Mouse (Mus musculus): ENCODE results near the gene Rcn2.

The Rcn2 gene

DNA sequence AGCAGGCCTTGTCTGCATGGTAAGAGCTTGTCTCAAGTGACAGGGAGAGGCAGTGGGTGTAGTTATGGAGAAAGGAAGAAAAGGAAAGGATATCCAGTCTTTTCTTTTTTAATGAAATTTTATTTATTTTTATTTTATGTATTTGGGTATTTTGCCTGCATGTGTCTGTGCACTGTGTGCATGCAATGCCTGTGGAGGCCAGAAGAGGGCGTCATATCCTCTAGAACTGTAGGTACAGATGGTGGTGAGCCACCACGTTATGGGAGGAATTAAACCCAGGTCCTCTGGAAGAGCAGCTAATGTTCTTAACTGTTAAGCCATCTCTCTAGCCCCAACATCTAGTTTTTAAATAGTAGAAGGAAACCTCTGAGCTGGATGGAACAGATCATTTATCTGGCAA lies 50.5 kb downstream of the Rcn2 start:
- no peak for DNase-seq (ENCODE audit: low read depth, low spot score)

DNA sequence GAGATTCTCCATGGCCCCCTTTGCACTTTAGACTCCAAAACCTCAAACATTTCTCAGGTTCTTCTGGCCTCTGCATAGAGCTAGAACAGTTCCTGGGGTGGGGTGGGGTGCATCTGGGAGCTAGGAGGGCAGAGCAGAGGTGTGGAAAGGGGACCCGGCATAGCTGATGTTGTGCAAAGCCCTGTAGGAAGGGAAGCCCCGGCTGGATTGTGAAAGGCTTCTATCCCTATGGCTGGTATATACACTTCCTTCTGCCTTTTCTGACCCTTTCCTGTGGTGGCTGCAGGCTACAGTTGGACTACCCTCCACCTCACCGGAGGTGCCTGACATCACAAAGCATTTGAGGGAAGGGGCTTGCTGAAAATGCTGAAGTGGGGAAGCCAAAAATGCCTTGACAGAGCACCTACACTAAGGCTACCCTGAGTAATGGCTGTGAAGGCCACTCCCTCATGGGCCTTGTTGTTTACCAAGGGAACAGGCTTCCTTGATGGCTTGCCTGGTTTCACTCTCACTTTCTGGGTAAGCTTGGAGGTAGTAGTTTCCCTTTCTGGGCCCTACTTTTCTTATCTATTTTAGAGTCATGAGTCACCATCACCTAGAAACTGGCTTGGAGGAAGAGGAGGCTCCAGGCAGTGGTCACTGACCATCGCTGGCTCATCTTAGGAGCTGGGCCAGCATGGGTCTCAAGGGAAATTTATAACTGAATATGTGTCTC lies 56.1 kb downstream of the Rcn2 start:
- no peak for DNase-seq (ENCODE audit: low read depth, low spot score)

DNA sequence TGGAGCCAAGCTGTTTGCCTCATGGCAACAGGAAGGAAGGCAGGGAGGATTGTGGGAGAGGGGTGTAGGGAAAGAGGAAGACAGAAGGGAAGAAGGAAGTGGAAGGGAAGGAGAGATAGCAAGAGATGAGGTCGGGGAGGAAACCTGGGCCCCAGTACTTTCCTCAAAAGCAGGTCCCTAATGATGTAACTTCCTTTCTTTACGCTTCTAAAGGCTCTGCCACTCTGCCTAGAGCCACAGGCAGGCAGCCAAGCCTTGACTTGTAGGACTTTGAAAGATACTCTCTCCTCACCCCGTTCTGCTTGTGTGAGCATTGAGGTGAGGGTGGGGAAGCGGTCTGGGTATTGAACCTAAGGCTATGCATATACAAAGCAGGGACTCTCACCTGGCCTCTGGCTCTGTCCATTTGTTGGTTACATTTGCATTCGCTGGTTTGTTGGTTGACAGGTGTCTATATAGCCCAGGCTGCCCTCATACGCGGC lies 58.4 kb downstream of the Rcn2 start:
- DNase-seq (ENCODE audit: low read depth, low spot score): no peak

- DNase-seq (ENCODE audit: low read depth, low spot score): no peak
These were observed 59.4 kb downstream of the Rcn2 start for GRCm38 (mm10) chr9:56101022-56101421.

GRCm38 (mm10) chr9:56104921-56105320 lies 63.3 kb downstream of the Rcn2 start:
- no peak for DNase-seq (ENCODE audit: low read depth, low spot score)

DNA sequence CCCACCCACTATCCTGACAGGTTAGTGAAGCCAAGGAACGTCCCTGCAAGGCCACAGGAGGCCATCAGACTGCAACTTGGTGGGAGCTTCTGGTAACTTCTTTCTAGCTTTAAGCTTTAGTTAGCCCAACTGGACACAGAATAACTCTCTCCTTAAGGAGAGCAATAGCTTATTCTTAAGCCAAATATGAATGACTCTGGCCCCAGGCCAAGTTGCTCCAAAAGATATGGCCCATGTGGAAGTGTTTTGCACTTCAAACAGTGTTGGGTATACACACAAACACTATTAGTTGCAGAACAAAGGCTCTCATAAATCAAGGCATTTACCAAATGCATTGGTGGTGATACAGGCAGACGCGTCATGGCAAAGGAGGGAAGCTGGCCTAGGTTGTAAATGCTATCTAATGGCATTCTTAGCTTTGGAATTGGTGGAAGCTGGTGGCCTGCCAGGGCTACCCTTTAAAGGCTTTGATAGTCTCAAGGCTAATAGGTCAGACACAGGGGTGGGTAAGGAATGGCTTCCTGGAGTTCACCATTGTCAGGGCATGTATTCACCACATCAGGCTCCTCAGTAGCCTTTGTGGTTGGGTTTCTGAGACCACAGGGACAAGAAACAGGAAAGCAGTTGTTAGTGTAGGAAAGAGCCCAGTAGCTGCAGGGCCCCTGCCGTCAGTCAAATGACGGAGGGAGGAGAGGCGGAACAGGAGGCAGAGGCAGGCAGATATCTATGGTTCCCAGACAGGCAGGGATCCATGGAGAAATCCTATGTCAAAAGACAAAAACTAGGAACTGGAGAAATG lies 64.8 kb downstream of the Rcn2 start:
- DNase-seq (ENCODE audit: low read depth, low spot score): no peak

GRCm38 (mm10) chr9:56107527-56107926 lies 65.9 kb downstream of the Rcn2 start:
- no peak for DNase-seq (ENCODE audit: low read depth, low spot score)

DNA sequence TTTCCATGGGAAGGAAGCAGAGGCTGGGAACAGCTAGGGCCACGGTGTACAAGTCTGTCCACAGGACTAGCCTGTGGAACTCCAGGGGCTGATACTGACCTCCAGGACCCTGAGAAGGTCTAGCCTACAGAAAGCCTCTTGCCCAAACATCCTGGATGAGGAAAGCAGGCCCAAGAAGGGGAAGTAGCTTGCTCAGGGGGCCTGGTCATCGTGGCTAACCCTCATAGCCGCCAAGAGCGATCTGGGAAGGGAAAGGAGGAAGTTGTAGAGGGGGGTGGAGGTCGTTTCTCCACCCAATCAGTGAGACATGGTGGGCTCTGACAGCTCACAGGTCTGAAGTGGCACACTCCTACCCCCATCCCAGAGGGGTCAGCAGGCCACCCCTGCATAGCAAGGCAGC lies 66.5 kb downstream of the Rcn2 start:
- no peak for DNase-seq (ENCODE audit: low read depth, low spot score)
